Comparison of ENCODE assay signal across 9 mouse cellular contexts in the genomic region with DNA sequence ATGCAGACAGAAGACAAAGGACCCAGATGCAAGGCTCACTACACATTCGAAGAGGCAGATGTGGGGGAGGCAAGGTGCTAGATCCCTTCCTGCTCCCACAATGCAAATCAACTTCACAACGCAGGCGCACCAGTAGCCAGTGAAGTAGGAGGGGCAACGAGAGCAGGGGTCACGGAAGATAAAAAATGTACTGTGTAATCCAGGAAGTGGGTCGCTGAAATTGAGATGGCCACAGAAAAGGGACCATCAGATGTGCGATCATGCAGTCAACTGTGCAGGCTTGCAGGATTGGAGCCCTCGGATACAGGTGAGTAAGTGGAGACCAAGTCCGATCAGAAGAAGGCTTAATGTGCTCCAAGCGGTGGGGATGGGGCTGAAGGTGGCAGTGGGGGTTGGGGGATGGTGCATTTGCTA. TPM values are rescaled to one million over a fixed set of nuclear protein-coding genes. Genes with fewer than 3 reads are reported as not detected.
DNase-seq lines count a peak whose midpoint lies in the region; ATAC-seq and TF ChIP-seq lines count a peak whose summit lies in the region.
"Had no signal": no experiment of that assay in that cellular context is flagged by ENCODE, and none has a peak within 500 bp of the region (broad histone marks: within the 10 kb centered on the region; RNA-seq: fewer than 3 reads in every experiment).

No protein-coding gene starts in this region.

- WGBS in neural tube, embryonic 15.5 days, result 73% methylated on average over 10 of the region's 10 CpGs

- peak; percentile 7 for DNase-seq in thymus, postnatal 0 days (ENCODE audit: low spot score)
- DNase-seq in thymus, postnatal 10 days (ENCODE audit: low spot score in 2 of 2), result no peak
- DNase-seq in kidney, postnatal 25 days, result peak; percentile 8 to 48
- peak; percentile 4 for DNase-seq in thymus, postnatal 25 days
- no peak for DNase-seq in cerebellum, postnatal 36 days
- no peak for DNase-seq in cerebellum, postnatal 10 days
- DNase-seq: adrenal gland, postnatal 10 days had no signal

- no peak overlapping the region for H3K27ac ChIP-seq in cortical plate, adult 2 months (ENCODE audit: insufficient read depth, low read length)
- H3K27ac ChIP-seq in neural tube, embryonic 15.5 days (replicated peaks), result no peak overlapping the region

- no peak overlapping the region for H3K9ac ChIP-seq in neural tube, embryonic 15.5 days (replicated peaks)

- no peaks in the 10 kb centered on the region for H3K9me3 ChIP-seq in neural tube, embryonic 15.5 days (replicated peaks)

- ATAC-seq in neural tube, embryonic 15.5 days (ENCODE audit: low FRiP score), result no peak

- H3K4me1 ChIP-seq in cortical plate, adult 2 months (ENCODE audit: control insufficient read depth, insufficient read depth, low read length), result no peaks in the 10 kb centered on the region
- no peaks in the 10 kb centered on the region for H3K4me1 ChIP-seq in neural tube, embryonic 15.5 days

- no peaks in the 10 kb centered on the region for H3K36me3 ChIP-seq in neural tube, embryonic 15.5 days

- H3K4me2 ChIP-seq in neural tube, embryonic 15.5 days, result no peak overlapping the region

- no peak for TF ChIP-seq POLR2A in cortical plate, adult 2 months (IDR thresholded peaks at IDR 0.05; ENCODE audit: extremely low read depth, insufficient read depth, low read length)

- 0 out of 2 replicates have a peak overlapping the region, but pooled peaks have one; percentile 17 for H3K4me3 ChIP-seq in cortical plate, adult 2 months (ENCODE audit: insufficient read depth, low read length)
- no peak overlapping the region for H3K4me3 ChIP-seq in neural tube, embryonic 15.5 days (replicated peaks)

- no peak for TF ChIP-seq CTCF in cortical plate, adult 2 months (IDR thresholded peaks at IDR 0.05; ENCODE audit: extremely low read depth, insufficient read depth, low read length)

- H3K27me3 ChIP-seq in neural tube, embryonic 15.5 days (replicated peaks), result no peaks in the 10 kb centered on the region

RNA-seq across cellular contexts. Expression of gene Ppp1r36, which starts 27.0 kb away (rescaled TPM):
- 0.26 and 0.32 TPM in 2 replicates for polyA plus RNA-seq in thymus, postnatal 0 days (2015; fragmentation: Nextera tagmentation; extraction: Ambion mirVana)
- polyA plus RNA-seq in cortical plate, adult 2 months (2012; rRNA removed), result 1.3 and 1.8 TPM in 2 replicates
- polyA plus RNA-seq in neural tube, embryonic 15.5 days (2015; fragmentation: Nextera tagmentation; extraction: Ambion mirVana), result 0.92 and 1.6 TPM in 2 replicates

RNA-seq across cellular contexts. Expression of gene Hspa2, which starts 40.4 kb away (rescaled TPM):
- 3.5 and 4.2 TPM in 2 replicates for polyA plus RNA-seq in thymus, postnatal 0 days (2015; fragmentation: Nextera tagmentation; extraction: Ambion mirVana)
- polyA plus RNA-seq in cortical plate, adult 2 months (2012; rRNA removed), result 47.8 and 52.5 TPM in 2 replicates
- polyA plus RNA-seq in neural tube, embryonic 15.5 days (2015; fragmentation: Nextera tagmentation; extraction: Ambion mirVana), result 5.7 and 8.2 TPM in 2 replicates

Comparison
In these comparisons a context has a peak if more than half of its experiments do, and no peak if none do; other contexts are left out.
1. DNase-seq: peak in thymus, postnatal 0 days (single experiment), kidney, postnatal 25 days (2 of 2) and thymus, postnatal 25 days (single experiment); none in thymus, postnatal 10 days (0 of 2), cerebellum, postnatal 36 days (0 of 2) and cerebellum, postnatal 10 days (0 of 2).